In genomic region chr11:89733526-89733925, GRCm38 (mm10) we compare ENCODE assay signal across 22 mouse cellular contexts. TPM values are rescaled to one million over a fixed set of nuclear protein-coding genes. Genes with fewer than 3 reads are reported as not detected.
DNase-seq lines count a peak whose midpoint lies in the region; ATAC-seq and TF ChIP-seq lines count a peak whose summit lies in the region.
"Had no signal": no experiment of that assay in that cellular context is flagged by ENCODE, and none has a peak within 500 bp of the region (broad histone marks: within the 10 kb centered on the region; RNA-seq: fewer than 3 reads in every experiment).

No protein-coding gene starts in this region.

- no peak for TF ChIP-seq EP300 in lung, postnatal 0 days (IDR thresholded peaks at IDR 0.05)

- no peak overlapping the region for H3K4me3 ChIP-seq in lung, postnatal 0 days (ENCODE audit: low read depth, low read length)
- H3K4me3 ChIP-seq in midbrain, embryonic 15.5 days, result no peak overlapping the region
- H3K4me3 ChIP-seq: embryonic facial prominence, embryonic 10.5 days; embryonic facial prominence, embryonic 12.5 days; forebrain, embryonic 13.5 days; forebrain, embryonic 15.5 days had no signal

- H3K4me1 ChIP-seq in lung, postnatal 0 days (ENCODE audit: insufficient read depth, low read depth, low read length), result no peaks in the 10 kb centered on the region
- no peaks in the 10 kb centered on the region for H3K4me1 ChIP-seq in midbrain, embryonic 15.5 days
- H3K4me1 ChIP-seq: embryonic facial prominence, embryonic 10.5 days; embryonic facial prominence, embryonic 12.5 days; forebrain, embryonic 15.5 days had no signal

- no peaks in the 10 kb centered on the region for H3K36me3 ChIP-seq in lung, postnatal 0 days (ENCODE audit: insufficient read depth, low read length)
- H3K36me3 ChIP-seq in midbrain, embryonic 15.5 days (replicated peaks), result no peaks in the 10 kb centered on the region
- H3K36me3 ChIP-seq: embryonic facial prominence, embryonic 10.5 days; embryonic facial prominence, embryonic 12.5 days; forebrain, embryonic 15.5 days had no signal

- DNase-seq in lung, postnatal 0 days (ENCODE audit: low spot score), result peak; percentile 16
- no peak for DNase-seq in lung, postnatal 14 days
- DNase-seq in urinary bladder, adult 2 months (ENCODE audit: low spot score), result peak; percentile 30
- no peak for DNase-seq in urinary bladder, postnatal 25 days (ENCODE audit: low spot score)
- peak; percentile 61 for DNase-seq in urinary bladder, postnatal 14 days (ENCODE audit: low spot score)
- DNase-seq in adrenal gland, postnatal 10 days, result no peak
- DNase-seq: adrenal gland, adult 2 months; adrenal gland, postnatal 14 days; adrenal gland, postnatal 36 days; cerebellum, adult 11-12 months; cerebellum, adult 2 months; cerebellum, adult 9-10 months; cerebellum, postnatal 10 days; cerebellum, postnatal 25 days had no signal

- WGBS in lung, postnatal 0 days, result 58% methylated on average over 7 of the region's 7 CpGs
- 85% methylated on average over 7 of the region's 7 CpGs for WGBS in midbrain, embryonic 15.5 days

- no peak overlapping the region for H3K4me2 ChIP-seq in lung, postnatal 0 days (replicated peaks; ENCODE audit: low read depth, low read length)
- no peak overlapping the region for H3K4me2 ChIP-seq in midbrain, embryonic 15.5 days
- H3K4me2 ChIP-seq: embryonic facial prominence, embryonic 12.5 days; forebrain, embryonic 13.5 days; forebrain, embryonic 15.5 days had no signal

- no peak overlapping the region for H3K9ac ChIP-seq in lung, postnatal 0 days (replicated peaks; ENCODE audit: low read depth)
- H3K9ac ChIP-seq in midbrain, embryonic 15.5 days, result no peak overlapping the region
- H3K9ac ChIP-seq: embryonic facial prominence, embryonic 12.5 days; forebrain, embryonic 13.5 days; forebrain, embryonic 15.5 days had no signal

- no peak for TF ChIP-seq CTCF in lung, postnatal 0 days (IDR thresholded peaks at IDR 0.05)

- H3K9me3 ChIP-seq in lung, postnatal 0 days (ENCODE audit: low read length), result no peaks in the 10 kb centered on the region
- H3K9me3 ChIP-seq in midbrain, embryonic 15.5 days, result no peaks in the 10 kb centered on the region
- H3K9me3 ChIP-seq: embryonic facial prominence, embryonic 10.5 days; embryonic facial prominence, embryonic 12.5 days; forebrain, embryonic 13.5 days; forebrain, embryonic 15.5 days had no signal

- H3K27ac ChIP-seq in lung, postnatal 0 days (ENCODE audit: low read length), result no peak overlapping the region
- H3K27ac ChIP-seq in midbrain, embryonic 15.5 days, result no peak overlapping the region
- H3K27ac ChIP-seq: embryonic facial prominence, embryonic 10.5 days; embryonic facial prominence, embryonic 12.5 days; forebrain, embryonic 13.5 days; forebrain, embryonic 15.5 days had no signal

- peak; percentile 26; the same call in 1 of the 2 replicates for ATAC-seq in lung, postnatal 0 days
- no peak for ATAC-seq in midbrain, embryonic 15.5 days (replicated peaks)
- ATAC-seq: forebrain, embryonic 13.5 days; forebrain, embryonic 15.5 days had no signal

- no peaks in the 10 kb centered on the region for H3K27me3 ChIP-seq in lung, postnatal 0 days (replicated peaks; ENCODE audit: insufficient read depth, low read length)
- H3K27me3 ChIP-seq in midbrain, embryonic 15.5 days (replicated peaks), result no peaks in the 10 kb centered on the region
- H3K27me3 ChIP-seq: embryonic facial prominence, embryonic 12.5 days; forebrain, embryonic 13.5 days; forebrain, embryonic 15.5 days had no signal

RNA-seq across cellular contexts. Expression of gene Ankfn1, which starts 43.9 kb away (rescaled TPM):
- polyA plus RNA-seq in lung, postnatal 0 days (2015; fragmentation: Nextera tagmentation; extraction: Ambion mirVana), result 0.85 and 1.1 TPM in 2 replicates
- 26.4 and 27.0 TPM in 2 replicates for polyA plus RNA-seq in urinary bladder, adult 2 months (2012; rRNA removed)
- polyA plus RNA-seq in midbrain, embryonic 15.5 days (2015; fragmentation: Nextera tagmentation; extraction: Ambion mirVana), result 5.5 and 6.5 TPM in 2 replicates
- total RNA-seq in adrenal gland, postnatal 10 days (2021), result under 1 TPM; 0.36 to 0.48 TPM
- total RNA-seq: ES-E14, MEL had no signal
- polyA plus RNA-seq: C2C12 had no signal

Comparison
In these comparisons a context has a peak if more than half of its experiments do, and no peak if none do; other contexts are left out.
1. DNase-seq: peak in lung, postnatal 0 days (single experiment), urinary bladder, adult 2 months (single experiment) and urinary bladder, postnatal 14 days (single experiment); none in lung, postnatal 14 days (single experiment), urinary bladder, postnatal 25 days (single experiment) and adrenal gland, postnatal 10 days (single experiment).